Mouse (Mus musculus): ENCODE measurements at regions not wholly inside any gene's neighbourhood (a gene's known extent, or its start where the extent isn't known, plus 50 kb on each side); places are given as distances from the start of the nearest gene placed in this dataset.

DNA sequence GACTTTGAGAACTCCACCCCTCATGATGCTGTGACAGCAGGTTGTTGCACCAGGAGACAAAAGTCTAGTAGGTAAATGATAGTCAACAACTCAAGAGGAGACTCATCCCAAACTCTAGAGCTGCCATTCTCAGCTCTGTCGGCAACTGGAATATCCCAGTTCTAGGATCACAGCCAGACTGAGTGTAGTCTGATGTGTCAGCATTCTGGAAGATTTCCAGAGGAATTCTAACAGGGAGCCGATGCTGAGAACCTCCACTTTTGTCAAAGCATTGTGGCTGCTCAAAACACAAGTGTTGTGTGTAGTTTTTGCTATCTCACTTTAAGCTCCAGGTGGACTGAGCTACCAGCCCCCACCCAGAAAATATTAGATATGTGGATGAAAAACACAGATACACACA, 148.5 kb upstream of the Cxcr4 start:
- Histone ChIP-seq H3K27ac (replicated peaks) (no peak overlapping the region), H3K4me2 (no peak overlapping the region), H3K9ac (no peak overlapping the region), H3K9me3 (no peaks in the 10 kb centered on the region), H3K4me1 (replicated peaks) (no peaks in the 10 kb centered on the region), H3K36me3 (no peaks in the 10 kb centered on the region), H3K27me3 (no peaks in the 10 kb centered on the region), H3K4me3 (no peak overlapping the region)
- ATAC-seq (ENCODE audit: low read depth): no peak
- WGBS: 87% methylated on average over 2 of the region's 2 CpGs

DNA sequence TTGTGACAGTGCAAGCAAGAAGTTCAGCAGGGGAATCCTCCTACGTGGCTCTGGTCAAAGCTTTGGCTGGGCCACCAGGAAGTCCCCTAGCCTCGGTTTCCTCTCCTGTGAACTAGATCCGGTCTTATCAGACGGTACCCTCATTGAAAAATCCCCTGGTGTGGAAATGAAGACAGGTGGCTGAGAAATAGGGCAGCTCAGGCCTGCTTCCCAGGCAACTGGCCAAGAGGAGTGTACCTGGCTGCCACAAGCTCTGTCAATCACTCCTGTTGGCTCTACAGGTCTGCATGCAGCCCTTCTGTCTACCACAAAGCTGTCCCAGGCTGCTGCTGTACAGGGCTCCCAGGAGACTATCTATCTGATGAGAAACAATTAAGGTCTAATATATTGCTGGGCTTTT, 146.1 kb upstream of the Cxcr4 start:
- Histone ChIP-seq H3K4me1 (replicated peaks) (no peaks in the 10 kb centered on the region), H3K36me3 (no peaks in the 10 kb centered on the region), H3K4me3 (no peak overlapping the region), H3K27ac (replicated peaks) (no peak overlapping the region), H3K4me2 (no peak overlapping the region), H3K9me3 (no peaks in the 10 kb centered on the region), H3K9ac (no peak overlapping the region), H3K27me3 (no peaks in the 10 kb centered on the region)
- no peak for ATAC-seq (ENCODE audit: low read depth)
- 91% methylated on average over 4 of the region's 4 CpGs for WGBS

DNA sequence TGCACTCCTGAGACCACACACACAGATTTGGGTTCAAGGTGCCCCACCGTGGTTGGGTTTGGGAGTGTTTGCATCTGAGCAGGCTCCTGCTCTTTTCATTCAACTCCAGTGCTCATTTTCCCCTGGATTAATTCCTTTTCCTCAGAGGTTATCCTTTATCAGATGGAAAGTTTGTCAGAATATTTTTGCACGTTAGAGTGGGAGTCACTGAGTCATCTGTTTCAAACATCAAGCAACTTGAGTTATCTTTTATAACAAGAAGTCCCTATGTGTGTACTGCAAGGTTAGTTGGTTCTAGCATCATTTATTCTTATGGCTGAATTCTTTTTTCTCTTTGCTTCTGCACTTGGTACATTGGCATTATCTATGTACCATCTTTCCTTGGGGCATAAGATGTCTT, 142.8 kb upstream of the Cxcr4 start:
- Histone ChIP-seq H3K27ac (replicated peaks) (no peak overlapping the region), H3K4me1 (replicated peaks) (no peaks in the 10 kb centered on the region), H3K27me3 (no peaks in the 10 kb centered on the region), H3K9ac (no peak overlapping the region), H3K4me2 (no peak overlapping the region), H3K9me3 (no peaks in the 10 kb centered on the region), H3K4me3 (no peak overlapping the region), H3K36me3 (no peaks in the 10 kb centered on the region)
- ATAC-seq (ENCODE audit: low read depth): no peak
- 83% methylated on average over 2 of the region's 2 CpGs for WGBS

DNA sequence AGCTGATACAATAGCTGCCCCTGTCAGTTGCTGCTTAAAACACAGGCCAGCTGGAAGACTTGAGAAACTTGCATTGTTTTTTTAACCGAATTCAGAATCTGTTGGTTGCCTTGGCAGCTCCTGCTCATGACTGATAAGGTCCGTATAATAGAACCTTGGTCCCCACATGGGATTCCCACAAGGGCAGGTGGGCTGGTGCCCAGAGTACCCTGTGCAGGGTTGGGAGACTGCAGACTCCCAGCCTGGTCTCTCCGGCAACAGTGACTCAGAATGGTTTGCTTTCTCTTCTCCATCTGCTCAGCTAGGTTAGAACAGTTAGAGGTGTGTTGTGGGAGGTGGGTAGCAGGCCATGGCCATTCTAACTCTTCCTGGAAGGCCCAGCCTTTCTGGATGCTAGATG, 139.4 kb upstream of the Cxcr4 start:
- no peak overlapping the region for H3K4me3 ChIP-seq
- H3K4me1 ChIP-seq (replicated peaks): no peaks in the 10 kb centered on the region
- no peaks in the 10 kb centered on the region for H3K36me3 ChIP-seq
- H3K9me3 ChIP-seq: no peaks in the 10 kb centered on the region
- WGBS: 90% methylated on average over 3 of the region's 3 CpGs
- no peak for ATAC-seq (ENCODE audit: low read depth)
- no peak overlapping the region for H3K4me2 ChIP-seq
- no peak overlapping the region for H3K27ac ChIP-seq (replicated peaks)
- no peaks in the 10 kb centered on the region for H3K27me3 ChIP-seq
- H3K9ac ChIP-seq: no peak overlapping the region

DNA sequence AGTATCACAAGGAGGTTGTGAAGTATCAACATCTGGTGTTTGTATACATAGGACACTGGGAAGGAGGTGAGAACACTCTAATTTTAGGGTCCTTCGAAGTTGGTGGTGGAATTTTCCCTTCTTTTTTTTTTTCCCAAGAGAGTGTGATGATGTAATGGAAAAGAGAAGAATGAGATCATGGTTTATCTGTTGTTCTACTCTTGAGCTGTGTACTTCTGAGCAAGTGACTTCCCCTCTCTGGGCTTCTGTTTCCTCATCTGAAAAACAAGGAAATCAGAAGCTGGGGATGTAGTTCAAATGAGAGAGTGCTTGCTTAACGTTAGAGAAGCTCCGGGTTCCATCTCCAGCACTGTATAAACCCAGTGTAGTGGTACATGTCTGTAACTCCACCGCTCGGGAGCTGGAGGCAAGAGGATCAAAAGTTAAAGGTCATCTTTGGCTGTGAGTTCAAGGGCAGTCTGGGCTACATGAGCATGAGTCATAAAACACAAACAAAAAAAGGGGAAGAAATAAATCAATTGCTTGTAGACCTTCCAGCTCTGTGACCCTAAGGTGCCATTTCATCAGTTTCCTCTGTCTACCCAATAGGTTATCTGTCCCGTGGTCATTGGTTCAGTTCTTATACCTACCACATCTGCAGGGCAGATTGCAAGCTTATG, 132.5 kb upstream of the Cxcr4 start:
- no peaks in the 10 kb centered on the region for H3K9me3 ChIP-seq
- no peak overlapping the region for H3K4me2 ChIP-seq
- H3K4me3 ChIP-seq: no peak overlapping the region
- no peak overlapping the region for H3K9ac ChIP-seq
- no peaks in the 10 kb centered on the region for H3K36me3 ChIP-seq
- ATAC-seq (ENCODE audit: low read depth): no peak
- H3K27ac ChIP-seq (replicated peaks): no peak overlapping the region
- no peaks in the 10 kb centered on the region for H3K27me3 ChIP-seq
- WGBS: 83% methylated on average over 6 of the region's 6 CpGs
- no peaks in the 10 kb centered on the region for H3K4me1 ChIP-seq (replicated peaks)

DNA sequence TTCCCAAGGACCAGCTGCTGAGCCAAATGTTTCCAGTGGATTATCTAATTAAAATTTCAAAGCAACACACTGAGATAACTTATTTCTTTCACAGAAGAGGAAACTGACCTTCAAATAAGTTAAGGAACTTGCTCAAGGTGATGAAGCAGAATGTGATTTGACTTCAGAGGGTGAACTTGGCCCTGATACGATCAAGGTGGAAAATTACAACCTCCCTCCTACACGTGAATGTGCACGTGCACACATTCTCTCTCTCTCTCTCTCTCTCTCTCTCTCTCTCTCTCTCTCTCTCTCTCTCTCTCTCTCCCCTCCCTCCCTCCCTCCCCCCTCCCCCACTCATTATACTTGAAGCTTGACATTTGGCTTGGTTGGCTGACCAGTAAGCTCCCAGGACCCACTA, 131.8 kb upstream of the Cxcr4 start:
- no peaks in the 10 kb centered on the region for H3K36me3 ChIP-seq
- H3K27me3 ChIP-seq: no peaks in the 10 kb centered on the region
- no peaks in the 10 kb centered on the region for H3K4me1 ChIP-seq (replicated peaks)
- no peak overlapping the region for H3K4me3 ChIP-seq
- no peak for ATAC-seq (ENCODE audit: low read depth)
- H3K9me3 ChIP-seq: no peaks in the 10 kb centered on the region
- no peak overlapping the region for H3K9ac ChIP-seq
- H3K27ac ChIP-seq (replicated peaks): no peak overlapping the region
- no peak overlapping the region for H3K4me2 ChIP-seq
- 66% methylated on average over 3 of the region's 3 CpGs for WGBS

DNA sequence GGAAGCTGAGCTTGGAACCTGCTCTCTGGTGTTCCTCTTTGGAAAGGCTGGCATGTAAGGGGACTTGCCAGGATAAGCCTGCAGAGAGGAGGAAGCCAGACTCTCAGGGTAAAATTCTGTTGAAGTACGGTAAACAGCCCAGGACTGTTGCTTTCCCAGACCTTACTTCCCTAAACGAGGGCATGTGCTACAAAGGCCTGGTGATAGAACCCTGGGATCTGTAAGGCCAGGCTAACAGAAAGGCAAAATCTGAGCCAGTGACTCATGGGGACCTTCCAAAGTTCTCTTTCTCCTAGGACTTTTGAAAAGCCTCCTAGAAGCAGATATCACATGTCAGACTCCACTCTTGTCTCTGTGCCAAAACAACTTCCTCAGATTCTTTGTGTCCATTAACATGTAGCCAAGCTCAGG, 130.0 kb upstream of the Cxcr4 start:
- Histone ChIP-seq H3K4me3 (no peak overlapping the region), H3K27me3 (no peaks in the 10 kb centered on the region), H3K36me3 (no peaks in the 10 kb centered on the region), H3K27ac (replicated peaks) (no peak overlapping the region), H3K4me1 (replicated peaks) (no peaks in the 10 kb centered on the region), H3K9me3 (no peaks in the 10 kb centered on the region), H3K9ac (no peak overlapping the region), H3K4me2 (no peak overlapping the region)
- WGBS: 87% methylated on average over 2 of the region's 2 CpGs
- ATAC-seq (ENCODE audit: low read depth): no peak

DNA sequence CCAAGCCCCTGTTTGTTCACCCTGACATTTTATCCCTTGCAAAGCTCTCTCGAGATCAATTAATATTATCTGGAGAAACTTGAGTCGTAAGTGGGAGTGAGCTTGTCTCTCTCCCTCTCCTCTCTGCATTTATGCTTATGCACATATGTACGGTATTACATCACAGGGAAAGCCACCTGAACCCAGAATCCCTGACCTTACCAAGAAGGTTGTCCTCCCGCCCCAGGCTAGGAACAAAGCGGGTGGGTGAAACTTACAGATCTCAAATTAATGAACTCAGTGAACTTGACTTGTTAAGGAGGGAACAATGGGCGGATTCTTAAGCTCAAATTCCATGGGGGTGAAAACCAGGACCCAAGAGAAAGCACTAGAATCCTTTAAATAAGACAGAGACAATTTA, 122.8 kb upstream of the Cxcr4 start:
- Histone ChIP-seq H3K4me3 (no peak overlapping the region), H3K27me3 (no peaks in the 10 kb centered on the region), H3K9me3 (no peaks in the 10 kb centered on the region), H3K9ac (no peak overlapping the region), H3K4me1 (replicated peaks) (peaks cover 21% of the 10 kb centered on the region), H3K27ac (replicated peaks) (no peak overlapping the region), H3K4me2 (no peak overlapping the region), H3K36me3 (no peaks in the 10 kb centered on the region)
- 69% methylated on average over 6 of the region's 6 CpGs for WGBS
- no peak for ATAC-seq (ENCODE audit: low read depth)

DNA sequence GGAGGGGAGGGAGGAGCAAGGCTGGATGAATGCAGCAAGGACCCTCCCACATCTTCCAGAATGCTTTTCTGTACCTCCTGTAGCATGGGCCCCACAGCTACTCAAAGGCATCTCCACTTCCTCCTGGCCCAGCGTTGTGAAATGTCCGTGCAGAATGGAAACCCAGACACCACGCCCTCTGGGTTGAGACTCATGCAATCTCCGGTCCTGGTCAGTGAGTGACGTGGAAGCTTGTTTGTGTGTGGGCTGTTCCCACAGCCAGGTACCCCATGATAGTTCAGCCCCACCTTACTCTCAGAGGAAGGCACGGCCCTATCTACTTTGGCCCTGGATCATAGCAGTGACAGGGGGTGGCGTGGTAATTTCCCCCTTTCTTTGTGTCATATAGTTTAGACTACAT, 120.8 kb upstream of the Cxcr4 start:
- Histone ChIP-seq H3K9ac (no peak overlapping the region), H3K4me3 (no peak overlapping the region), H3K36me3 (no peaks in the 10 kb centered on the region), H3K4me2 (no peak overlapping the region), H3K4me1 (replicated peaks) (peaks cover 21% of the 10 kb centered on the region), H3K27ac (replicated peaks) (no peak overlapping the region), H3K9me3 (no peaks in the 10 kb centered on the region), H3K27me3 (no peaks in the 10 kb centered on the region)
- WGBS: 77% methylated on average over 7 of the region's 7 CpGs
- ATAC-seq (ENCODE audit: low read depth): no peak

DNA sequence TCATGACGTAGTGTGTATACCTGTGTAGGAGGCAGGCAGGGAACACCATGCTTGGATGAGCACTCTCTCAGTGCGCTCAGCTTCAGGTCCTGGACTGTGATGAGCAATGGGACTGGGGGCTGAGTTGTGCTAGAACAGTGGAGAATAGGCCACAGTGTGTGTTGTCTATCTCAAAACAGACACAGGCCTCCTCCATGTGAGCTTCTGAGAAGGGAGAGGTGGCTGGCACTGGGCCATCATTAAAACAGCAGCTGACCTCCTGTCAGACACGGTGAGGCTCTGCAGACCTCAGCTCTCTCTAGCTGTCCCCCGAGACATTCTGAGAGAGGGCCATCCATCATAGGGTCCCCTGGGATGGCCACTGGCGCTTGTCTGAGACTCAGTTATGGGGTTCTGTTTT, 119.0 kb upstream of the Cxcr4 start:
- H3K4me2 ChIP-seq: no peak overlapping the region
- no peaks in the 10 kb centered on the region for H3K9me3 ChIP-seq
- H3K36me3 ChIP-seq: no peaks in the 10 kb centered on the region
- no peak for ATAC-seq (ENCODE audit: low read depth)
- no peaks in the 10 kb centered on the region for H3K27me3 ChIP-seq
- no peak overlapping the region for H3K27ac ChIP-seq (replicated peaks)
- H3K9ac ChIP-seq: no peak overlapping the region
- WGBS: 66% methylated on average over 5 of the region's 5 CpGs
- H3K4me1 ChIP-seq (replicated peaks): peaks cover 21% of the 10 kb centered on the region
- H3K4me3 ChIP-seq: no peak overlapping the region

DNA sequence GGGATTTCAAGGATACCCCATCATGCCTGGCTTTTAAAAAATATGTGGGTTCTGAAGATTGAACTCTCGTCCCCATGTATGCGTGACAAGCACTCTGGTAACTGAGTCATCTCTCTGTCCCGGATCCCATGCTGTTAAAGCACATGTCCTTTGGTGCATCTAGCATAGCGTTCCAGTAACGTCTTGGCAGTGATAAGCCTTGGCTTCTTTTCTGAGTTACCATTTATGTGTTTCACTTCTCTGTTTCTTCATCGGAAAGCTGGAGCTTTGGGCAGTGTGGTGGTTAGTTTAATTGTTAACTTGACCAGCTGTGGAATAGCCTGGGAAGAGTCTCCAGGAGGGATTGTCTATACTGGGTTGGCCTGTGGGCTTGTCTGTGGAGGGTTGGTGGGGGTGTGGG, 115.7 kb upstream of the Cxcr4 start:
- ATAC-seq (ENCODE audit: low read depth): no peak
- H3K4me3 ChIP-seq: no peak overlapping the region
- no peak overlapping the region for H3K4me2 ChIP-seq
- no peaks in the 10 kb centered on the region for H3K36me3 ChIP-seq
- H3K9me3 ChIP-seq: no peaks in the 10 kb centered on the region
- H3K9ac ChIP-seq: no peak overlapping the region
- peaks cover 11% of the 10 kb centered on the region for H3K4me1 ChIP-seq (replicated peaks)
- H3K27me3 ChIP-seq: no peaks in the 10 kb centered on the region
- no peak overlapping the region for H3K27ac ChIP-seq (replicated peaks)
- 95% methylated on average over 6 of the region's 6 CpGs for WGBS

DNA sequence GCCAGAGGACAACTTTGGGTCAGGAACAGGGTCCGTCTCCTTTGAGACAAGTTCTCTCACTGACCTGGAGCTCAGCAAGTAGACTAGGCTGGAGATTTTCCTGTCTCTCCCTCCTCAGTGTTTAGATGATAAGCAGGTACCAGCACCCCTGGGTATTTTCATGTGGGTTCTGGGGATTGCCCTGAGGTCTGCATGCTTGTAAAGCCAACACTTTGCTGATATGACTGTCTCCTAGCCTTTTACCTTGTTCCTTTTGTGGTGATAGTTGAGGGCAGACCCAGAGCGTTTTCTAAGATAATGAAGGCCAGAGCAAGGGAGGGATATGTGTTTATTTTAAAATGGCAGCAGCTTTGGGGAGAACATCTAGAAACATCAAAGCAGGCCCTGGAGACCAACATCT, 114.1 kb upstream of the Cxcr4 start:
- Histone ChIP-seq H3K36me3 (no peaks in the 10 kb centered on the region), H3K4me1 (replicated peaks) (peaks cover 3% of the 10 kb centered on the region; the same call in 1 of the 2 replicates), H3K27me3 (no peaks in the 10 kb centered on the region), H3K4me2 (no peak overlapping the region), H3K9me3 (no peaks in the 10 kb centered on the region), H3K9ac (no peak overlapping the region), H3K4me3 (no peak overlapping the region), H3K27ac (replicated peaks) (no peak overlapping the region)
- ATAC-seq (ENCODE audit: low read depth): no peak
- 90% methylated on average over 2 of the region's 2 CpGs for WGBS

DNA sequence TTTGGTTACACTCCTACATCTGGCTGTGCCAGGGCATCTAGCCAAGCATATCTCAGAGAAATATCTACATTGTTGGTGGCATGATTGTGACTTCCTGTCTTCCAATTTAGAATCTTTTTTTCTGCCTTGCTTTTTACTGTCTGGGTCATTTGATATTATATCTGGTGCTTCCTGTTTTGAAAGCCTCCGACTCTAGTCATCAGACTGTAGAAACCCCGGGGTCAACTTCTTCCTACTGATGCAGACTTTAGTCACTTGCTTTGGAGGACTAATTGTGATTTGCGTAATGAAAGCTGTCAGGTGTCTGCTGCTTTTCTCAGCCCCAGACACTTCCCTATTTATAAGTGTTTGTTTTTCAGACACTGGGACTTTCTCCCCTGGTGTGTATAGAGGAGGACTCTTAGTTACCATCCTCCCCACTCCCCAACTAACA, 113.0 kb upstream of the Cxcr4 start:
- ATAC-seq (ENCODE audit: low read depth): no peak
- Histone ChIP-seq H3K4me1 (replicated peaks) (no peaks in the 10 kb centered on the region), H3K36me3 (no peaks in the 10 kb centered on the region), H3K27me3 (no peaks in the 10 kb centered on the region), H3K4me2 (no peak overlapping the region), H3K9me3 (no peaks in the 10 kb centered on the region), H3K9ac (no peak overlapping the region), H3K4me3 (no peak overlapping the region), H3K27ac (replicated peaks) (no peak overlapping the region)
- 78% methylated on average over 3 of the region's 3 CpGs for WGBS

All from neural tube, embryonic 13.5 days (tissue).